Mouse (Mus musculus): ENCODE measurements around the gene Jade2.

DNA sequence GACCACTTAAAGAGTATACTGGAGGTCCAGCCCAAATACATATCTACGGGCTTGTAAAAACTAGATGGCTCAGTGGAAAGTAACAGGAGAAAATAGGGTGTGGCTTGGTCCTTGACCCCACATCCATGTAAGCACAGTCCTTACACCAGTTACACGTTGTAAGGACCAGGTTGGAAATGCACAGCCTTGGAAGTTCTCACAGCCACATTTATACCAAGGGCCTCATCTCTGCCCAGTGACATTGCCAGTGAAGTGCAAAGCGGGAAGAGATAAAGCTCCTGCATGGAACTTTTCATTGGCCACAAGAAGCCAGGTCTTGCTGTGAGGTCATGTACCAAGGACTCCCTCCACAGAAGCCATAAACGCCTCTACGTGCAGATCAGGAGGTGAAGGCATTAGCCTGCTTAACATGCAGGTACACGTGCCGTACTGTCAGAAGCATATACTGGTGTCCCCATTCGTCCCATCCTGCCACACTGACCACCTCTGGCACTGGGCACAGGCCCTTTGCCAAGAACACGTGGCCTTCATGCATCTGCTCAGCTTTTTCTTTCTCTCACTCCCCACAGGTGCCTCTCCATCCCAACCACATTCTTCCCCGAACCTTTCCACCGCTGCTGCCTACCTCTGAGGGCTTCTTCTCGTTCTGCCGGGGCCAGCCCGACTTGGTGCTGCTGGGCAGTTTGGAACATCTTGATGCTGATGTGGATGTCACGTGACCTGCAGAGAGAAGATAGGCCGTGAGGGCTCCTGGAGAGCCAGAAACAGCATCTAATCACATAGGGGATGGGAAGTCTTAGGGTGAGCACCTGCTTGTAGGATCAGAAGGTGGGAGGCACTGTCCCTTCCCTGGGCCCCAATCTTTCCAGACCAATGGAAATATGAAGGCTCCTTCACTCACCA is 11.2 kb downstream of the Jade2 start:
- no peak for TF ChIP-seq POLR2A (IDR thresholded peaks at IDR 0.05; ENCODE audit: control insufficient read depth, extremely low read depth, insufficient read depth, low read length, poor library complexity)
- TF ChIP-seq CTCF (IDR thresholded peaks at IDR 0.05; ENCODE audit: borderline replicate concordance, control insufficient read depth, extremely low read depth, insufficient read depth, low read length, poor library complexity): no peak

Data from thymus, adult 2 months (tissue).